Mouse (Mus musculus) adrenal gland, postnatal 25 days (tissue): ENCODE results near the gene 3110082J24Rik. TPM values are rescaled to one million over a fixed set of nuclear protein-coding genes. Genes with fewer than 3 reads are reported as not detected.

Experiments
- DNase-seq: peaks from one replicate; pipeline ENCODE4 v3.0.0; 2021; ENCODE audit warnings: mixed read lengths
- total RNA-seq: library from RNA; stranded (reverse); gene quantifications from 2 replicates; pipeline ENCODE4 v1.2.3, GENCODE M21; 2021

Gene 3110082J24Rik
- total RNA-seq, 1 experiment from 2014 or later = not detected

GRCm38 (mm10) chr5:30115718-30116117, 9.8 kb upstream of the 3110082J24Rik start:
- DNase-seq = no peak

GRCm38 (mm10) chr5:30114761-30115140, 8.9 kb upstream of the 3110082J24Rik start:
- no peak for DNase-seq

GRCm38 (mm10) chr5:30113881-30114760, 8.2 kb upstream of the 3110082J24Rik start:
- peak; percentile 62 for DNase-seq

GRCm38 (mm10) chr5:30112533-30113068, 6.7 kb upstream of the 3110082J24Rik start:
- no peak for DNase-seq

- no peak for DNase-seq
Observed at GRCm38 (mm10) chr5:30111771-30112170, 5.9 kb upstream of the 3110082J24Rik start.

- DNase-seq = no peak
Observed at GRCm38 (mm10) chr5:30111126-30111525, 5.2 kb upstream of the 3110082J24Rik start.

- DNase-seq = no peak
Observed at GRCm38 (mm10) chr5:30110371-30111060, 4.6 kb upstream of the 3110082J24Rik start.

- no peak for DNase-seq
Observed at GRCm38 (mm10) chr5:30109899-30110298, 4.0 kb upstream of the 3110082J24Rik start.

- DNase-seq = no peak
Observed at GRCm38 (mm10) chr5:30108233-30108632, 2.3 kb upstream of the 3110082J24Rik start.

- DNase-seq = no peak
Observed at GRCm38 (mm10) chr5:30107611-30108041, 1.7 kb upstream of the 3110082J24Rik start.

- no peak for DNase-seq
Observed at GRCm38 (mm10) chr5:30107186-30107585, 1.3 kb upstream of the 3110082J24Rik start.

- no peak for DNase-seq
Observed at GRCm38 (mm10) chr5:30106756-30107155, 870 bp upstream of the 3110082J24Rik start.

- DNase-seq = peak; percentile 35
Observed at GRCm38 (mm10) chr5:30104841-30105667, 832 bp downstream of the 3110082J24Rik start, which contains the start of gene Garem2. TSS of gene Garem2 (plus strand) at chr5:30105161.

GRCm38 (mm10) chr5:30104339-30104738, 1.5 kb downstream of the 3110082J24Rik start:
- DNase-seq = peak; percentile 71

GRCm38 (mm10) chr5:30103340-30103739, 2.5 kb downstream of the 3110082J24Rik start:
- DNase-seq = no peak

- DNase-seq = no peak
Observed at GRCm38 (mm10) chr5:30098260-30098659, 7.6 kb downstream of the 3110082J24Rik start.

- DNase-seq = no peak
Observed at GRCm38 (mm10) chr5:30095731-30096130, 10.2 kb downstream of the 3110082J24Rik start.

- no peak for DNase-seq
Observed at GRCm38 (mm10) chr5:30094399-30094798, 11.5 kb downstream of the 3110082J24Rik start.

- DNase-seq = no peak
Observed at GRCm38 (mm10) chr5:30092701-30093100, 13.2 kb downstream of the 3110082J24Rik start.

GRCm38 (mm10) chr5:30072825-30073821, 32.8 kb downstream of the 3110082J24Rik start, which contains the start of gene Tyms:
TSS of gene Tyms (minus strand) at chr5:30073617.
- peak; percentile 80 for DNase-seq

GRCm38 (mm10) chr5:30072377-30072776, 33.5 kb downstream of the 3110082J24Rik start:
- DNase-seq = no peak
